Mouse (Mus musculus): ENCODE measurements at regions not wholly inside any gene's neighbourhood (a gene's known extent, or its start where the extent isn't known, plus 50 kb on each side); places are given as distances from the start of the nearest gene placed in this dataset.
"Not testable (repeated sequence)": the region's sequence is repeated elsewhere in the genome, so short reads cannot be mapped to it uniquely, and the experiment has no call there.

DNA sequence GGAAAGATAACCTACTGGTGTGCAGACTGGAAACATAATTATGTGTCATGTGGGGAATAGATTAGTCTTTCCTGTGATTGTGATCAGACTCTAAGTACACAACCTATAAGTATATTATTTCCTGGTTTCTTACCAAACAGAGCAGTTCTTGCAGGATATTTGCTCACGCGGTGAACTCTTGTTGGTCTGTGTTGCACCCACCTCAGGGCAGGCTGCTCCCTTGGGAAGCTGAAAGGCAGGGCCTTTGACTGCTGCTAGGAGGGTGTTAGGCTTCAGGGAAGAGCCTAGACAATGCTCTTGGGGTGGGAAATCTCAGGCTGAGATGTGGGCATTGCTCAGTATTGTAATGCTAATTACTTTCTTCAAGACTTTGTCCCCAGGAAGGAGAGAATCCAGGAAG lies 247.5 kb downstream of the Samd9l start:
- WGBS: 32% methylated on average over 2 of the region's 2 CpGs
- H3K27ac ChIP-seq (replicated peaks); H3K9me3 ChIP-seq (replicated peaks): not testable (repeated sequence)

DNA sequence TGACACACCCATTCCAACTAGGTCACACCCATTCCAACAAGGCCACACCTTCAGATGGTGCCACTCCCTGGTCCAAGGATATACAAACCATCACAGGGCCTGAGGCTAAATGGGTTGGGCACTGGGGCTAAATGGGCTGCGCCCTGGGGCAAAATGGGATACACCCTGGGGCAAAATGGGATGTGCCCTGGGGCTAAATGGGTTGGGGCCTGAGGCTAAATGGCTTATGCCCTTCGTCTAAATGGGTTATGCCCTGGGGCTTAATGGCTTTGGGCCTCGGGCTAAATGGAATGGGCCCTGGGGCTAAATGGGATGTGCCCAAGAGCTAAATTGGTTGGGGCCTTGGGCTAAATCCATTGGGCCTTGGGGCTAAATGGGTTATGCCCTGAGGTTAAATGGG lies 261.5 kb downstream of the Samd9l start:
- H3K4me2 ChIP-seq (replicated peaks); ATAC-seq (ENCODE audit: insufficient number of reproducible peaks, low FRiP score, low TSS enrichment, low read depth); H3K9ac ChIP-seq; H3K36me3 ChIP-seq; H3K4me1 ChIP-seq; H3K27ac ChIP-seq (replicated peaks); H3K27me3 ChIP-seq; H3K4me3 ChIP-seq (replicated peaks): not testable (repeated sequence)
- WGBS: 81% methylated on average over 3 of the region's 3 CpGs
- peaks cover 51% of the 10 kb centered on the region for H3K9me3 ChIP-seq (replicated peaks)

More for the DNA sequence above, 247.5 kb downstream of the Samd9l start:
- not testable (repeated sequence) for H3K4me3 ChIP-seq (replicated peaks); H3K27me3 ChIP-seq; ATAC-seq (ENCODE audit: insufficient number of reproducible peaks, low FRiP score, low TSS enrichment, low read depth); H3K4me1 ChIP-seq; H3K9ac ChIP-seq; H3K4me2 ChIP-seq (replicated peaks); H3K36me3 ChIP-seq

DNA sequence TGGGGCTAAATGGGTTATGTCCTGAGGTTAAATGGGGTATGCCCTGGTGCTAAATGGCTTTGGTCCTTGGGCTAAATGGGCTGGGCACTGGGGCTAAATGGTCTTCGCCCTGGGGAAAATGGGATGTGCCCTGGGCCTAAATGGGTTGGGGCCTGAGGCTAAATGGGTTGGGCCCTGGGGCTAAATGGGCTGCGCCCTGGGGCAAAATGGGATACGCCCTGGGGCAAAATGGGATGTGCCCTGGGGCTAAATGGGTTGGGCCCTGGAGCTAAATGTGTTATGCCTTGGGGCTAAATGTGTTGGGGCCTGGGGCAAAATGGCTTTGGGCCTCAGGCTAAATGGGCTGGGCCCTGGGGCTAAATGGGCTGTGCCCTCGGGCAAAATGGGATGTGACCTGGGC lies 265.6 kb downstream of the Samd9l start:
- not testable (repeated sequence) for H3K36me3 ChIP-seq; H3K27ac ChIP-seq (replicated peaks); H3K4me2 ChIP-seq (replicated peaks); H3K9ac ChIP-seq; H3K27me3 ChIP-seq; H3K4me3 ChIP-seq (replicated peaks); H3K4me1 ChIP-seq; ATAC-seq (ENCODE audit: insufficient number of reproducible peaks, low FRiP score, low TSS enrichment, low read depth)
- peaks cover 38% of the 10 kb centered on the region for H3K9me3 ChIP-seq (replicated peaks)
- 80% methylated on average over 4 of the region's 4 CpGs for WGBS

DNA sequence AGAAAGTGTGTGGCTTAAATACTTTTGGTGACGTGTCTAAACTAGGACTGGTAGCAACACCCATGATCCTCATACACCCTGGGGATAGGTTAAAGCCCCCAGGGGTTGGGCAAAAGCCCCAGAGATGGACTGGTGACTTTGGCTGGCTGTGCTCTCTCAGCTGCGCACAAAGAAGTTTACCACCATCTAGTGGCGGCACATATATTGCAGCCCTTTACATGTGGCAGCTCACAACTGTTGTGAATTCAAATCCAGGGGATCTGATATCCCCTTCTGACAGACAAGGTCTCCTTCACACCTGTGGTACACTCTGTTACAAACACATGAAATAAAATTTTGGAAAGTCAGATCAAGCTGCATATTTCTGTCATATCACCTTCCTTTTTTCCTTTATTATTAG lies 283.1 kb downstream of the Samd9l start:
- 33% methylated on average over 1 of the region's 3 CpGs for WGBS
- H3K4me1 ChIP-seq; H3K27ac ChIP-seq (replicated peaks); ATAC-seq (ENCODE audit: insufficient number of reproducible peaks, low FRiP score, low TSS enrichment, low read depth); H3K9ac ChIP-seq; H3K9me3 ChIP-seq (replicated peaks); H3K27me3 ChIP-seq; H3K4me2 ChIP-seq (replicated peaks); H3K36me3 ChIP-seq; H3K4me3 ChIP-seq (replicated peaks): not testable (repeated sequence)

Measured in embryonic facial prominence, embryonic 15.5 days (tissue).